Mouse (Mus musculus) cerebellum, postnatal 14 days (tissue): ENCODE measurements around the gene Smr3a.

Experiments used
- DNase-seq, 2 experiments: peaks; one replicate each; pipeline ENCODE4 v3.0.0; 2021; ENCODE audit warnings: mixed read lengths in 2 of 2

The Smr3a gene

DNA sequence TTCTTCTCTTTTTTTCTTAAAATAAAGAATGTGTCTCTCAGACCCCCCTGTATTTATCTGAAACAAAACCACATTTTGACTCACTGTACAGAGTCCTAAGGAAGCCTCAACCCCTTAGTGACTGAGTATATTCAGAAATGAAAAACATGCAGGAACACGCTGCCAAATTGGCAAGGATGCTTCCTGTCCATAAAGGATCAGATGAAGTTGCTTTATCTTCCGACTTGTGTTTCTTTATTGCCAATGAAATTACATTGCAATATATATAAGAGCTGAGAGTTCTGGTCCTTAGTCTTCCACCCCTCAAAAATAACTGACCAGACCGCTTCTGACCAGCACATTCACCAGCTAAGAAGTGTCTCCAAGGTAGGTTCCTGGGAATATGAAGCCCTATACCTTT is at the start of gene Smr3a:
Gene Smr3a, plus strand, starts transcription at position 301 of the 400 bp plus-strand sequence.
- DNase-seq = no peak

DNA sequence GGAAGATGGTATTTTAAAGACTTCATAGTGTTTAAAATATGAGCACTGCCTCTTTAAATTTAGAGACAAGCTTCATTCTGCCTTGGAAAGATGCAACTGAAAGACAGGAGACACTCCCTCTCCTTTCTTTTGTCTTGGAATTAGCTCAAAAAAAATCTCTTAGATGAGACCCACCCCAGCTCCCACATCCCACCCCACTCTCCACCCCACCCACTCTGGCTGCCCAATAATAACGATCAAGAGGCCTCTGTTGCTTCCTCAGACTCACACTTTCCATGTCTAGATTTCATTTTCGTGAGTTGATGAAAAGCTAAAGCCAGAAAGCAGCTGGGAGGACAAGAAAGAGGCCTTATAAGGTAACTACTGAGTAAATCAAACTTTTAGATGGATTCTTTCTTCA is 33.1 kb upstream of the Smr3a start, which contains the start of the genes 2310003L06Rik and Gm28434:
Gene 2310003L06Rik, plus strand, starts transcription at position 259 of the 400 bp plus-strand sequence.
Gene Gm28434, plus strand, starts transcription at position 317 of the 400 bp plus-strand sequence.
- DNase-seq = no peak

DNA sequence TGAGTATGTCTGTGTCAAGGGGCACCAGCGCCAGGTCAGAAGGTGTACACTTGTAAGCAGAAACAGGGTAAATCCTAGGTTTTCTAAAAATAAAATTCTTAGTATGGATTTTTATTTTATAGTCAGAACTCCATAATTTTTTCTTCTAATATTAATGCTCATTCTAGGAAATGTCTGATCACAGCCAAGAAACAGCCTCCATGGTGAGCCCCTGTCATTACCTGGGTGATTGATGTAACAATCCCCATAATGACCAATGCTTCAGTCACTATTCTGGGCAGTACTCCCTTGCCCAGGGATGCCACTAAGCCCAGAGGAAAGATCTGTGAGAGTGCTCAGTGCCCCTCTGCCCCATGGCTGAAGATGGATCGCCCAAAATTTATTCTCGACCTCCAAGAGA is 23.2 kb upstream of the Smr3a start, which contains the start of gene Cabs1:
Gene Cabs1, plus strand, starts transcription at position 301 of the 400 bp plus-strand sequence.
- no peak for DNase-seq

DNA sequence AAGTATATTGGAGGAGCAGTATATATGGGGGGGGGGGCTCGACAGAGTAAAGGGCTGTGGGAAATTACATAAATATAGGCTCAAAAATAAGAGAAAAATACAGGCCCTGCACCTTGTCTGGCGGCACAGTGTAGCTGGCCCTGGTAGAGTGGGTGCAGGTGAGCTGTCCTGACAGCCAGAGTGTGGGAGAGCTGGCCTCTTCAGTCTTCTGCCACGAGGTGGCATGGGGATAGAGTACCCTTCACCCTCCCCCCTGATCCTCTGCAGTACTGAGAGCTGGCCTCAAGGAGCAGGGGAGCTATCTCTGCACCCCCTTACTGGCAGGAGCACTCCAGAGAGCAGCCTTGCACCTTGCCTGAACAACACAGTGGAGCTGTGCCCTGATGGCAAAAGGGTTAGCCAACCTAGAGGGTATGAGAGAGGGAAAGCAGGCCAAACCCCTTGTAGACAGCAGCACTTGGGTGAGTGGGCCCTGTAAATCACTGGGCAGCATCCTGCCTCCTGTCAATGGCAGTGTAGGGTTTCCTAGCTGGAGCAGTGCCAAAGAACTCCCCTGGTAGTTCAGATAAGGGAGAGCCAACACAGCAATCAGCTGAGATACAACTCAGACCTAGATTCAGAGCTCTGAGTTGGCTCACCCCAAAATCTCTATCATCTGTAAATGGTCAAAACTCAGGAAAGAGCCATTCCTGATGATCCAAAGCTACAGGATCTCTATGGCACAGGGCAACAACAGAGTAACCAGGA is 19.7 kb upstream of the Smr3a start:
- peak in 1 of 2 experiments; percentile 4 for DNase-seq

DNA sequence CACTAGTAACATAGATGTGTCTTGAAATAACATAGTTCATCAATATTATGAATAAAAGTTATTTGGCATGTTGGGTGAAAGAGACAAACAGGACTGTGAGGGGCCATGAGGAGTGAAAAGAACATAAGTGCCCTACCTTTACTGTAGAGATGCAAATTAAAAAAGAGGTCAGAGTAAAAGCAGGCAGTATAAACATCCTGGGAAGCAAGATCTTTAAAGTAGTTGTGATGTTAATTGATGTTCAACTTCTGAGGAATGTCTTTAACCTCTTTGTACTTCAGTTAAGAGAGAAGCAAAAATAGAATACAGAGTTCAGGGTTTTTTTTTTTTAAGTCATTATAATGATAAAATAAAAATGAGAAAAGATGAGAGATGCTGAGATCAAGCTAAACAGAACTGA is 2.9 kb downstream of the Smr3a start:
- no peak for DNase-seq
